25 mouse cellular contexts compared by ENCODE assay signal in the genomic region with DNA sequence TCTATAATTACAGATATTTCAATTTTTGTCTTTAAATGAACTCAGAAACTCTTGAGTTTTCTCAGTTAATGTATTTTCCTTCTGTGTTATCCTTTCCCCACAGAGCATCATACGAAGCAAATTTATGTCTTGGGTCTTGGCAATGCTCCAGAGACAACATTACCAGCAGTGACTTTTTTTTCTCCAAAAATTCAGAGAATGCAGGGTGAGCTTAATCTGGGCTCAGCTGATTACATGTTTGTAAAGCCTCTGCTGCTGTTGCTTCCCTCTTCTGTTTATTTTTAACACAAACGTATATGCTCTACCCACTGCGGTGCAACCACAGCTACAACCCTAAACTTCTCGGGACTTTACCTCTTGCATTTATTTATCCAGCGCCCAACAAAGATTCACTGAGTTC. TPM values are rescaled to one million over a fixed set of nuclear protein-coding genes. Genes with fewer than 3 reads are reported as not detected.
DNase-seq lines count a peak whose midpoint lies in the region; ATAC-seq and TF ChIP-seq lines count a peak whose summit lies in the region.
"Had no signal": no experiment of that assay in that cellular context is flagged by ENCODE, and none has a peak within 500 bp of the region (broad histone marks: within the 10 kb centered on the region; RNA-seq: fewer than 3 reads in every experiment).

No protein-coding gene starts in this region.

- no peak overlapping the region for H3K27ac ChIP-seq in kidney, adult 2 months (ENCODE audit: insufficient read depth, low read depth, low read length)
- no peak overlapping the region for H3K27ac ChIP-seq in lung, embryonic 14.5 days (ENCODE audit: low read depth)
- H3K27ac ChIP-seq in liver, postnatal 0 days (ENCODE audit: low read depth): no peak overlapping the region
- H3K27ac ChIP-seq: embryonic facial prominence, embryonic 13.5 days; gastrocnemius, adult 2 months; hindbrain, embryonic 12.5 days had no signal

- H3K4me1 ChIP-seq in kidney, adult 2 months (ENCODE audit: control insufficient read depth, insufficient read depth, low read length): no peaks in the 10 kb centered on the region
- H3K4me1 ChIP-seq in lung, embryonic 14.5 days (ENCODE audit: insufficient read depth): no peaks in the 10 kb centered on the region
- no peaks in the 10 kb centered on the region for H3K4me1 ChIP-seq in lung, adult 2 months (ENCODE audit: control insufficient read depth, insufficient read depth, low read length)
- H3K4me1 ChIP-seq in liver, postnatal 0 days (ENCODE audit: insufficient read depth): no peaks in the 10 kb centered on the region
- H3K4me1 ChIP-seq: hindbrain, embryonic 12.5 days had no signal

- H3K4me2 ChIP-seq in lung, embryonic 14.5 days: no peak overlapping the region
- no peak overlapping the region for H3K4me2 ChIP-seq in liver, postnatal 0 days (ENCODE audit: low read depth, low read length)
- H3K4me2 ChIP-seq: embryonic facial prominence, embryonic 13.5 days; heart, embryonic 12.5 days; hindbrain, embryonic 12.5 days had no signal

- TF ChIP-seq POLR2A in kidney, adult 2 months (IDR thresholded peaks at IDR 0.05; ENCODE audit: low read depth, low read length): no peak
- no peak for TF ChIP-seq POLR2A in lung, adult 2 months (IDR thresholded peaks at IDR 0.05; ENCODE audit: borderline replicate concordance, extremely low read depth, low read depth, low read length)

- DNase-seq in adrenal gland, adult 2 months: peak; percentile 4
- no peak for DNase-seq in adrenal gland, postnatal 36 days
- peak; percentile 10 for DNase-seq in kidney, adult 2 months
- no peak for DNase-seq in kidney, postnatal 36 days
- peak; percentile 74 for DNase-seq in lung, embryonic 14.5 days
- no peak for DNase-seq in lung, adult 2 months
- peak; percentile 78 for DNase-seq in mesoderm, embryonic 11.5 days (ENCODE audit: low read depth, low spot score)
- no peak for DNase-seq in liver, postnatal 0 days
- DNase-seq: adrenal gland, postnatal 10 days; cerebellum, adult 2 months; cerebellum, postnatal 10 days; gastrocnemius, adult 2 months; gastrocnemius, postnatal 25 days; heart, postnatal 4 days had no signal

- H3K9me3 ChIP-seq in lung, embryonic 14.5 days (ENCODE audit: low read depth, low read length): no peaks in the 10 kb centered on the region
- H3K9me3 ChIP-seq in liver, postnatal 0 days (ENCODE audit: low read length): no peaks in the 10 kb centered on the region
- H3K9me3 ChIP-seq: embryonic facial prominence, embryonic 13.5 days; heart, embryonic 12.5 days; hindbrain, embryonic 12.5 days had no signal

- H3K27me3 ChIP-seq in kidney, adult 2 months (replicated peaks; ENCODE audit: control insufficient read depth, insufficient read depth, low read length): no peaks in the 10 kb centered on the region
- H3K27me3 ChIP-seq in lung, embryonic 14.5 days (ENCODE audit: insufficient read depth, low read length): no peaks in the 10 kb centered on the region
- no peaks in the 10 kb centered on the region for H3K27me3 ChIP-seq in liver, postnatal 0 days (ENCODE audit: insufficient read depth, low read length)
- H3K27me3 ChIP-seq: embryonic facial prominence, embryonic 13.5 days; heart, embryonic 12.5 days; hindbrain, embryonic 12.5 days had no signal

- H3K4me3 ChIP-seq in kidney, adult 2 months (ENCODE audit: insufficient read depth, low read depth, low read length): no peak overlapping the region
- no peak overlapping the region for H3K4me3 ChIP-seq in lung, embryonic 14.5 days (ENCODE audit: low read depth, low read length)
- no peak overlapping the region for H3K4me3 ChIP-seq in lung, adult 2 months (replicated peaks; ENCODE audit: extremely low read depth, low read depth, low read length)
- H3K4me3 ChIP-seq in liver, postnatal 0 days (ENCODE audit: low read depth, low read length): no peak overlapping the region
- H3K4me3 ChIP-seq: embryonic facial prominence, embryonic 13.5 days; gastrocnemius, adult 2 months; heart, embryonic 12.5 days; hindbrain, embryonic 12.5 days had no signal

- no peak for ATAC-seq in lung, embryonic 14.5 days (ENCODE audit: insufficient read depth)
- no peak for ATAC-seq in liver, postnatal 0 days
- ATAC-seq: forebrain, embryonic 14.5 days; hindbrain, embryonic 16.5 days; inflammation-experienced regulatory T-cells, adult 6 months had no signal

- no peaks in the 10 kb centered on the region for H3K36me3 ChIP-seq in kidney, adult 2 months (ENCODE audit: control insufficient read depth, insufficient read depth, low read length)
- no peaks in the 10 kb centered on the region for H3K36me3 ChIP-seq in lung, embryonic 14.5 days (ENCODE audit: insufficient read depth)
- H3K36me3 ChIP-seq in liver, postnatal 0 days (replicated peaks; ENCODE audit: insufficient read depth, low read length): no peaks in the 10 kb centered on the region
- H3K36me3 ChIP-seq: embryonic facial prominence, embryonic 13.5 days; heart, embryonic 12.5 days; hindbrain, embryonic 12.5 days had no signal

- TF ChIP-seq CTCF in kidney, adult 2 months (conservative IDR thresholded peaks at IDR 0.05; ENCODE audit: insufficient read depth, insufficient read length, low read depth, low read length): no peak
- no peak for TF ChIP-seq CTCF in lung, embryonic 14.5 days (IDR thresholded peaks at IDR 0.05; ENCODE audit: low read depth)
- TF ChIP-seq CTCF in lung, adult 2 months (IDR thresholded peaks at IDR 0.05; ENCODE audit: insufficient read depth, low read length): no peak
- TF ChIP-seq CTCF in liver, postnatal 0 days (IDR thresholded peaks at IDR 0.05; ENCODE audit: low read depth): no peak

- WGBS in kidney, adult 2 months: 28% methylated on average over 5 of the region's 5 CpGs
- WGBS in lung, embryonic 14.5 days: 23% methylated on average over 5 of the region's 5 CpGs
- 30% methylated on average over 5 of the region's 5 CpGs for WGBS in lung, adult 2 months
- 34% methylated on average over 5 of the region's 5 CpGs for WGBS in liver, postnatal 0 days (ENCODE audit: insufficient replicate concordance)

- no peak for TF ChIP-seq EP300 in liver, postnatal 0 days (IDR thresholded peaks at IDR 0.05; ENCODE audit: low read depth)

- no peak overlapping the region for H3K9ac ChIP-seq in lung, embryonic 14.5 days
- no peak overlapping the region for H3K9ac ChIP-seq in liver, postnatal 0 days (replicated peaks)
- H3K9ac ChIP-seq: embryonic facial prominence, embryonic 13.5 days; heart, embryonic 12.5 days; hindbrain, embryonic 12.5 days had no signal

RNA-seq across cellular contexts. Expression of a gene that starts 48.4 kb away (rescaled TPM):
- total RNA-seq in adrenal gland, adult 2 months (2021): 1 to 10 TPM in 1 of 2 experiments, not detected in 1; 1.1 TPM
- polyA plus RNA-seq in adrenal gland, adult 2 months (2012; rRNA removed): not detected in 2 replicates
- total RNA-seq in adrenal gland, postnatal 36 days (2021): not detected
- 0.59 and 0.73 TPM in 2 replicates for polyA plus RNA-seq in kidney, adult 2 months (2012; rRNA removed)
- not detected in 2 replicates for polyA plus RNA-seq in lung, embryonic 14.5 days (2014; fragmentation: Nextera tagmentation; extraction: Ambion mirVana)
- 0.28 TPM in 1 of 2 replicates, not detected in the other for polyA plus RNA-seq in lung, adult 2 months (2012; rRNA removed)
- polyA plus RNA-seq in liver, postnatal 0 days (2015; fragmentation: Nextera tagmentation; extraction: Ambion mirVana): 212 and 278 TPM in 2 replicates
- total RNA-seq: gastrocnemius, adult 2 months; gastrocnemius, postnatal 25 days; granulocyte monocyte progenitor cell, adult 5-6 weeks; heart, adult 8-10 months; heart, postnatal 4 days; MEL had no signal
- polyA plus RNA-seq: C2C12; embryonic facial prominence, embryonic 13.5 days; forebrain, embryonic 14.5 days; heart, embryonic 12.5 days; heart, postnatal 0 days; hindbrain, embryonic 12.5 days; inflammation-experienced regulatory T-cells, adult 6 months had no signal

Comparison
In these comparisons a context has a peak if more than half of its experiments do, and no peak if none do; other contexts are left out.
1. DNase-seq: peak in adrenal gland, adult 2 months (single experiment), kidney, adult 2 months (single experiment), lung, embryonic 14.5 days (single experiment) and mesoderm, embryonic 11.5 days (single experiment); none in adrenal gland, postnatal 36 days (0 of 2), kidney, postnatal 36 days (0 of 2), lung, adult 2 months (single experiment) and liver, postnatal 0 days (single experiment).
2. RNA of a gene that starts 48.4 kb away (polyA plus RNA-seq): 212 to 278 TPM in liver, postnatal 0 days; 0.59 to 0.73 TPM in kidney, adult 2 months, 0.28 TPM in lung, adult 2 months, not detected in adrenal gland, adult 2 months and not detected in lung, embryonic 14.5 days; every median in the first group is over 100 times any median in the second.